Mouse (Mus musculus) monocyte, adult 59 days (primary cell): ENCODE data around the gene Usp34. TPM values are rescaled to one million over a fixed set of nuclear protein-coding genes. Genes with fewer than 3 reads are reported as not detected.

Experiments used
- total RNA-seq, 2 experiments: library from RNA; stranded (reverse); gene quantifications; one replicate each; pipeline ENCODE4 v1.2.4; 2023

The Usp34 gene
- total RNA-seq: 10 to 100 TPM; 56.9 to 60.2 TPM

DNA sequence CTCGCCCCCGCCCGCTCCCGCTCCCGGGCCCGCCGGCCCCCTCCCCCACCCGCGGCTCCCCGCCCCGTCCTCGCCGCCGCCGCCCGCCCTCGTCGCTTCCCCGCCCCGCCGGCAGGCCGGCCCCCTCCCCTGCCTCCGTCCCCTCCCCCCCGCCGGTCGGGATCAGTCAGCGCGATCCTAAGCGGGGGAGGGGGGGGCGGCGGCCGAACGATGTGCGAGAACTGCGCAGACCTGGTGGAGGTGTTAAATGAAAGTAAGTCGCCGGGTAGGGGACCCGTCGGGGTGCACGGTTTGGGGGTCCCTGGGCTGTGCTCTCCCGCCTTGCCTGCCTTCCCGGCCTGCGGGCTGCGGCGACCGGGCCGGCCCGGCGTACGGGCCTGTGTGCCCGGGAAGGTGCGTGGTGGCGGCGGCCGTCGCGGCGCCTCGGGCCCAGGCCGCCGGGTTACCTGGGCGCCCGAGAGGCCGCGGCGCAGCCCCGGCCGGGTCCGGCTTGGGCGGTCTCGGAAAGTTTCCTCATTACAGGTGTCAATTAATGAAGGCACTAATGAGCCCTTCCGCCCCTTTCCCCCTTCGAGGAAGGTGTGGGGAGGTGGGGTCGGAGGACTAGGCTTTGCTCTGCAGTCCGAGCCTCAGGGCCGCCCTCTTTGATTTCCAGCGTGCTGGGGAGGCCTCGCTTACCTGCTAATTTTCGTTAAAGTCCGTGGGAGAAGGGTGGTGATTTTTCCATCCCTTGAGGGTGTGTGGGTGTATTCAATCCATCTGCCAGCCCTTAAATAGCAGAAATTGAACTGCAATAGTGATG is at the start of gene Usp34:
Gene Usp34, plus strand, starts transcription at position 132 of the 802 bp plus-strand sequence.

GRCm38 (mm10) chr11:23497718-23498509 is 191.2 kb downstream of the Usp34 start, which contains the start of gene Ahsa2:
Gene Ahsa2, minus strand, starts transcription at chr11:23498030.

DNA sequence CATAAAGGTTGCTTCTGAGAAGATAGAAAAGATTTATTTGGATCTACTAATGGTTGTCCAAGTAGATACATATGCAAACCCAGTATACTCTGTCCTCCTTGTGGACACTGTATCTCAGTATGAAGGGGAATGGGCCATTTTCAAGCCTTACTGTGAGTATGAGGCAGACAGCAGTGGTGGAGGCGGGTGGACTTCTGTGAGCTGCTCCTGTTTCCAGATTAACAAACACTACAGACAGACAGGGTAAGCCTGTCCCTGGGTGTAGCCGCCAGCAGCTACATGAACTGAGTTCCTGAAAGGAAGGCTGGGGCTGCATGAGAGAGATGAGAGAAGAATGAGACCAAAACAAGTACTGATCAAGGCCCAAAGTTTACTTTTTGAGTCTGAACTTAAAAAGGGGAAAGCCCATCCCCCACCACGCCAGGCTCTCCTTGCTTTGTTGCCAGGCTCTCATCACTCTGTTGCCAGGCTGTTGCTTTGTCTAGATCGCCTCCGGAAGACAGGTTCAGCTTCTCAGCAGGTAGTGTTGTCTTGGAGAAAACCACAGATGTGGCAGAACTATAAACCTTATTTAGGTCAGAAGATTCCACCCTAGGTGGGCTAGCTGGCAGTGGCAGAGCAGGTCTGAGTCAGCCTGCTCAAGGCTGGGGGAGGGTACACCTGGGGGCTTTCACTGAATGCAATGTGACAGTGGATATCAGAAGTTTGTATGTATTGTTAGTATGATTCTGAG is 213.9 kb downstream of the Usp34 start, which contains the start of gene 1700093K21Rik:
Gene 1700093K21Rik, minus strand, starts transcription at position 683 of the 733 bp plus-strand sequence.

Other genes with a start within 250 kb of the Usp34 start
- gene Xpo1, start 50.9 kb upstream of the Usp34 start, total RNA-seq: 10 to 100 TPM; 61.2 to 62.8 TPM
- 10 to 100 TPM; 36.5 to 43.5 TPM for gene Ahsa2, start 191.1 kb downstream of the Usp34 start, total RNA-seq
- gene 1700093K21Rik, start 214.3 kb downstream of the Usp34 start, total RNA-seq: not detected